Mouse (Mus musculus) limb, embryonic 12.5 days (tissue): ENCODE results near the gene Gm13941. TPM values are rescaled to one million over a fixed set of nuclear protein-coding genes. Genes with fewer than 3 reads are reported as not detected.

ENCODE experiments used
- ATAC-seq: fragments of 200-750 bp; cut with Nextera tagmentation; 2 replicates; pipeline ENCODE4 v1.8.0; 2017; ENCODE audit warnings: low read depth, moderate TSS enrichment; ENCODE audit not compliant: insufficient number of reproducible peaks, insufficient read depth, low FRiP score, low TSS enrichment
- H3K27ac ChIP-seq: fragments of 300-500 bp; sonication (generic); 2 replicates; pipeline ENCODE4 v1.5.1; 2016; ENCODE audit warnings: mild to moderate bottlenecking, moderate library complexity
- H3K27me3 ChIP-seq: fragments of 300-500 bp; sonication (generic); 2 replicates; pipeline ENCODE4 v1.6.1; 2016; ENCODE audit warnings: mild to moderate bottlenecking, moderate library complexity
- H3K36me3 ChIP-seq: fragments of 300-500 bp; sonication (generic); 2 replicates; pipeline ENCODE4 v1.6.1; 2016; ENCODE audit warnings: mild to moderate bottlenecking, moderate library complexity
- H3K4me1 ChIP-seq: fragments of 300-500 bp; sonication (generic); replicated peaks from 2 replicates; pipeline ENCODE4 v1.6.1; 2016
- H3K4me2 ChIP-seq: fragments of 300-500 bp; sonication (generic); 2 replicates; pipeline ENCODE4 v1.6.1; 2016; ENCODE audit warnings: mild to moderate bottlenecking, moderate library complexity
- H3K4me3 ChIP-seq: fragments of 300-500 bp; sonication (generic); replicated peaks from 2 replicates; pipeline ENCODE4 v1.5.1; 2016; ENCODE audit warnings: mild to moderate bottlenecking
- H3K9ac ChIP-seq: fragments of 300-500 bp; sonication (generic); replicated peaks from 2 replicates; pipeline ENCODE4 v1.6.1; 2016; ENCODE audit warnings: mild to moderate bottlenecking, moderate library complexity
- H3K9me3 ChIP-seq: fragments of 300-500 bp; sonication (generic); 2 replicates; pipeline ENCODE4 v1.6.1; 2016; ENCODE audit warnings: mild to moderate bottlenecking, moderate library complexity
- WGBS: fragments of 180-500 bp; shearing (Covaris S2); methylation state at CpG from one replicate; pipeline ENCODE4 v1.1.7; 2016; 5-methylcytosine and 5-hydroxymethylcytosine counted together
- polyA plus RNA-seq: library from polyadenylated mRNA; unstranded; fragments of >200 nt; fragmentation: Nextera tagmentation; extraction: Ambion mirVana; gene quantifications from 2 replicates; pipeline ENCODE4 v1.2.1, GENCODE M21; 2016

Gene Gm13941
- not detected in 2 replicates for polyA plus RNA-seq

DNA sequence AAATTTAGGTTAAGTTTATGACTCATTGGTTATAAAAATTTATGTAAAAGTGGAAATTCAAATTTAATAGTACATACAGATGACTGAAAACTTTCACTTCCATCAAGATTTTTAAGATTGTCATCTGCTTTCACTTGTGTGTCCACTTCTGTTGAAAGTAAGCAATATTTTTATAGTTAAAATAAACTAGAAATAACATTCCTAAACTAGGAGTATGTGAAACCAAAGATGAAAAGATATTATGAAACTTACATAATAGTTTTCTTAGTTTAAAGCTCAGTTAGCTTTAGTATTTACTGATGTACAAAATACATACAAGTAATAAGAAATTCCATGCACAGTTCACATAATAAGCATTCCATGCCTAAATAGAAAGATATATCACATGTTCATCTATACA lies at the start of gene Gm13941:
Gm13941 (minus strand) TSS at position 101 of the 400 bp plus-strand sequence.
- Histone ChIP-seq H3K27me3 (no peaks in the 10 kb centered on the region), H3K4me3 (no peak within 1 kb of the TSS), H3K9me3 (no peaks in the 10 kb centered on the region), H3K4me1 (no peaks in the 10 kb centered on the region), H3K9ac (no peak within 1 kb of the TSS), H3K27ac (no peak within 1 kb of the TSS), H3K4me2 (no peak within 1 kb of the TSS), H3K36me3 (no peaks in the 10 kb centered on the region)
- no peak for ATAC-seq

DNA sequence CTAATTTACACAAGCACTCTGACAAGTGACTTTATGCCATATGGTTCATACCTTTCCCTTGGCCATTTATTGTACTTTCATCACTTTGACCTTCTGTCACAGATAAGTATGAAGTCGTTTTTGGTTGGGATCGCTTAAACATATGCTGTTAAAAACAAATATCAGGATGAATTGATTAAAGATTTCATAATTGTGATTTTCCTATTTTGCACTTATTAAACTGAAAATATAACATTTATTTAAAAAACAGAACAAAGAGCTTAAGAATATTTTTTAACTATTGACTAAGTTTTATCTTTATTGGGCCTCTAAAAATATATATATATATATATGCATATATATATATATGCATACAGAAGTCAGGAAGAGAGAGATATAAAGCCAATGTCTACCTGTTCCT lies 47.1 kb upstream of the Gm13941 start, which contains the start of gene Gm15130:
Gm15130 (minus strand) TSS at position 101 of the 400 bp plus-strand sequence.
- no peak within 1 kb of the TSS for H3K27ac ChIP-seq
- H3K9me3 ChIP-seq: no peaks in the 10 kb centered on the region
- H3K9ac ChIP-seq: no peak within 1 kb of the TSS
- H3K4me3 ChIP-seq: no peak within 1 kb of the TSS
- no peaks in the 10 kb centered on the region for H3K4me1 ChIP-seq
- 82% methylated on average over 2 of the region's 2 CpGs for WGBS
- H3K4me2 ChIP-seq: no peak within 1 kb of the TSS
- no peak for ATAC-seq
- H3K36me3 ChIP-seq: no peaks in the 10 kb centered on the region
- H3K27me3 ChIP-seq: no peaks in the 10 kb centered on the region

DNA sequence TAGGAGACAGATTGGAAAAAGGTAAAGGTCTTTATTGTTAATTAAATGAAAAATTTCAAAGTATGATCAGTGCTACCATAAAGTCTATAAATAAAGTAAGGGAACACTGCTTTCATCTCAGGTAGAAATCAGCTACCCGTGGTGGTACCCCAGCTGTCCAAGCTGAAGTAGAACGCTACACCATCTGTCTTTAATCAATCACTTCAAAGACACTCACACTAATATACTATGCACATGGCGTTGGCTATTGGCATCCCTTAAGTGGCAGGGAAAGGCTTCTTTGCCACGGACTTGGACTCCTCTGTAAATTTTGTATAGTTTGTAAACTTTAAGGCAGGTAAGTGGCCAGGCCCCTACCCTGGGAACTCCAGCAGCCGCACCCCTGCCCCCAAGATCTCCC lies 30.0 kb upstream of the Gm13941 start:
- no peaks in the 10 kb centered on the region for H3K36me3 ChIP-seq
- H3K27ac ChIP-seq: no peak overlapping the region
- H3K4me3 ChIP-seq: no peak overlapping the region
- H3K9me3 ChIP-seq: no peaks in the 10 kb centered on the region
- 21% methylated on average over 5 of the region's 5 CpGs for WGBS
- no peak overlapping the region for H3K9ac ChIP-seq
- H3K4me1 ChIP-seq: no peaks in the 10 kb centered on the region
- ATAC-seq: peak; percentile 73; the same call in 1 of the 2 replicates
- no peaks in the 10 kb centered on the region for H3K27me3 ChIP-seq
- H3K4me2 ChIP-seq: no peak overlapping the region

DNA sequence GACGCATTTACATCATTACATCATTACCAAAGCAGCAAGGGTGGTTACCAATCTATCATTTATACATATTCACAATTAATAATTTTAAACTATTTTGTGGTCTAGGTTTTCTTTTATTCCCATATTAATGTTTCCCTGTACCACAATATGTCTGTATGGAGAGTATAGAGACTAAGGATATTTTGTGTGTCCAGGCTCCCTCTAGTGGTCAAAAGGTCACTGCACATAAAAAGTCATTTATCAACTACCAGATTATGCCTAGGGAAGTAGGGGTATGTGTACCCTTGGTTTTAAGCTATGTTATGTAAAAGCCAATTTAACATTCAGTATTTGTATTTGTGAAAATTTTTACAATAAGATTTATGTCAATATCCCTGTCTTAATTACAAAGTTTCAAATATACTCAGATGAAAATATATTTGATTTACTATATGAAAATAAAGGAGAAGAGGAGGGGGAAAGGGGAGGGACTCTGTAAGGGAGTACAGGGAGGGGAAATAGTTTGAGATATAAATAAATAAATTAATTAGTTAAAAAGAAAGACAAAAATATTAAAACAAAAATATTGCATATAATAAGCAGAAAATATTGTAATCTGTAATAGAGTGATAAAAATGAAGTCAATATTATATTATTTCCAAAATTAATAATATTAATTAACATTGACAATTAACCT lies 47.1 kb downstream of the Gm13941 start:
- Histone ChIP-seq H3K4me3 (no peak overlapping the region), H3K36me3 (no peaks in the 10 kb centered on the region), H3K27me3 (no peaks in the 10 kb centered on the region), H3K9me3 (no peaks in the 10 kb centered on the region), H3K4me2 (no peak overlapping the region), H3K9ac (no peak overlapping the region), H3K27ac (no peak overlapping the region), H3K4me1 (no peaks in the 10 kb centered on the region)
- whole genome bisulfite sequencing: 98% methylated on average over 1 of the region's 1 CpGs
- ATAC-seq: peak; percentile 66; the same call in 1 of the 2 replicates

Other genes starting within 250 kb of the Gm13941 start
- gene Ano3, start 155.1 kb downstream of the Gm13941 start, polyA plus RNA-seq: 0.21 and 0.23 TPM in 2 replicates
- gene Gm15130, start 47.0 kb upstream of the Gm13941 start, polyA plus RNA-seq: not detected in 2 replicates
- gene 4930430A15Rik, start 123.6 kb upstream of the Gm13941 start, polyA plus RNA-seq: not detected in 2 replicates
- gene Olfr1275, start 129.3 kb upstream of the Gm13941 start, polyA plus RNA-seq: not detected in 2 replicates
- not detected in 2 replicates for gene Olfr1276, start 148.5 kb upstream of the Gm13941 start, polyA plus RNA-seq
- not detected in 2 replicates for gene Olfr1277, start 168.1 kb upstream of the Gm13941 start, polyA plus RNA-seq
- not detected in 2 replicates for gene Olfr1278, start 184.2 kb upstream of the Gm13941 start, polyA plus RNA-seq
- not detected in 2 replicates for gene Olfr1279, start 194.7 kb upstream of the Gm13941 start, polyA plus RNA-seq
- not detected in 2 replicates for gene Olfr1280, start 208.0 kb upstream of the Gm13941 start, polyA plus RNA-seq
- gene Olfr1281, start 220.5 kb upstream of the Gm13941 start, polyA plus RNA-seq: not detected in 2 replicates
- gene Olfr1282, start 230.1 kb upstream of the Gm13941 start, polyA plus RNA-seq: not detected in 2 replicates